Mouse (Mus musculus): Measurements from ENCODE around the gene Atf7.
"Not testable (repeated sequence)": the region's sequence is repeated elsewhere in the genome, so short reads cannot be mapped to it uniquely, and the experiment has no call there.

Atf7 gene

DNA sequence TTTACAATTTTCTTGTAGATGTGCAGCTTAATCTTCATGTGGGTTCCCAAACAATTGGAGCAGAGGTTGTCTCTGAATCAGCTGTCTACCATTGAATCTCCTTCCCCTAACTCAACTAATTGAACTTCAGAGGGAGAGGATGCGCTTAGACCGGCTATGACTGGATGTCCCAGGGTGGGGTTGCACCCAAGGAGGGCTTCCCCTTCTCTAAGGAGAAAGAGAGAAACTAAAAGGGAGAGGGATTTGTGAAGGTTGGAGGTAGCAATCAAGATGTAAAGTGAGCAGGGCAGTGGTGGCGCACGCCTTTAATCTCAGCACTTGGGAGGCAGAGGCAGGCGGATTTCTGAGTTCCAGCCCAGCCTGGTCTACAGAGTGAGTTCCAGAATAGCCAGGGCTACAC lies 5.8 kb downstream of the Atf7 start:
- DNase-seq, result no peak

GRCm38 (mm10) chr15:102617654-102618053 lies 7.6 kb downstream of the Atf7 start:
- DNase-seq, result no peak

DNA sequence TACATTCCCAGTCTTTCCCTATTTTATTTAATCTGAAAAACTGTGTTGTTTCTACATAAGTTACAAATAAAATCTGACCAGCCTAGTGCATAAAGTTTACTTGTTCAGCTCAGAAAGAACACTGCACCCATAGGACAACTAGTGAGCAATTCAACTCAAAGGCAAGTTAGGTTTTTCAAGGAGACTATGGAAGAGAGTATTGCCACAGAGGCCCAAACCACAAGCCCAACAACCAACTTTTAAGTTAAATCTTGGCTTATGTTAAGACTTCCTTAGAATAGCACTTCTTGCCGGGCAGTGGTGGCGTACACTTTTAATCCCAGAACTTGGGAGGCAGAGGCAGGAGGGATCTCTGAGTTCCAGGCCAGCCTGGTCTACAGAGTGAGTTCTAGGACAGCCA lies 9.1 kb downstream of the Atf7 start:
- no peak for DNase-seq

- no peak for DNase-seq
These were observed 11.0 kb downstream of the Atf7 start for GRCm38 (mm10) chr15:102614224-102614623.

DNA sequence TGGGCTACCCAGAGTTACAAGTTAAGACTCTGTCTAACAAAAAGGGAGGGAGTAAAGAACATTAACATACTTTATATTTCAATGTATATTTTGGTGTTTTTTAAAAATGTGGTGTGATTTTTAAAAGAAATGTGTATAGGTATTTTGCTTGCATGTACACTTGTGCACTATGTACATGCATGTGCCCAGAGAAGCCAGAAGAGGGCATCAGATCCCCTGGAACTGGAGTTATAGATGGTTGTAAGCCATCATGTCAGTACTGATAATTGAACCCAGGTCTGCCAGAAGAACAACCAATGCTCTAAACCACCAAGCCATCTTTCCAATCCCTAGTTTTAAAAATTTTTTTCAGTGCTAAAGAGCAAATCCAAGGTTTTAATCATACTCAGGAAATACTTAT lies 12.3 kb downstream of the Atf7 start:
- no peak for DNase-seq

- not testable (repeated sequence) for DNase-seq
These were observed 16.7 kb downstream of the Atf7 start for GRCm38 (mm10) chr15:102608586-102608985.

DNA sequence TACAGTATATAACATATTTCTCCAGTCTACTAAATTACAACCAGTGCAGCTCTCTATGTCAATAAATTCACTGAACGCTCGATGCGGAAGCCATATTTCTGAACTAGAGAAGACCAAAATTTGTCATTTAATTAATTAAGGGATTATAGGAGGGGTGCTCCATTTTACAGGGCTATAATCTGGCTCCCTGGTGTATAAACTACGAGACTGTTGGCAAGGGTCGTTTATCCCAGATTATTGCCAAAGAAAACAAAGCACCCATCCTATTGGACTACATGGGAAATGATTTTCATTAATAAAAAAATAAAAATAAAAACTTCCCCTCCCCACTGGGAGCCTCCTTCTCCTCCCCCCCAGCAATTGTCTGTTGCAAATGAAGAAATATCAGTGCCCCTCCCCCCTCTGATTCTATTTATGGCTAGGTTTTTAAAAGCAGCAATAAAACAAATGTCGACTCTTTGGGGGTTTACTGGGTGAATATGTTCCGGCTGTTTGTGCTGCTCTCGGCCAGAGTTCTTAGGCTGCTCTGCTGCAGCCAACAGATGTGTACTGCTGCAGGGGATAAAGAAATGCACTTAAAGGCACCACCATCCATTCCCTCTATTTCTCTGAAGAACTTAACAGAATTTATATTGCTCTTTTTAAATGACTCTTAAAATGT lies 31.1 kb downstream of the Atf7 start:
- DNase-seq, result no peak

DNA sequence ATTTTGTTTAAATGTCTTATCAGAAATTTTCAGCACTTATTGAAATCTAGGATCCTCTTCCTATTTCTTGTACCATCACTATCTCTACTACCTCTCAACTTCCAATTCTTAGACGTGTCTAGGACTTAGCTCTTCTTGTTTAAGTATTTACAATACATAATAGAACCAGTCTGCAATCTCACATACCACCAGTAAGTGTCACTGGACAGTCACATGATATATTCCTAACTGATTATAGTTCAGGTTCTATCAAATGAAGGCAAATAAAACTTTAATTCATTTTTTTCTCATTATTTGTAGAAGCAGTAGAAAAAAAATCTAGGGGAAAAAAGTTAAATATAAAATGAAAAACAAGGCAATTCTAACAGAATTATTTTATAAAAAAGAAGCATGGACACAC lies 32.6 kb downstream of the Atf7 start:
- no peak for DNase-seq

- no peak for DNase-seq
These were observed 34.7 kb downstream of the Atf7 start for GRCm38 (mm10) chr15:102590567-102590966.

DNA sequence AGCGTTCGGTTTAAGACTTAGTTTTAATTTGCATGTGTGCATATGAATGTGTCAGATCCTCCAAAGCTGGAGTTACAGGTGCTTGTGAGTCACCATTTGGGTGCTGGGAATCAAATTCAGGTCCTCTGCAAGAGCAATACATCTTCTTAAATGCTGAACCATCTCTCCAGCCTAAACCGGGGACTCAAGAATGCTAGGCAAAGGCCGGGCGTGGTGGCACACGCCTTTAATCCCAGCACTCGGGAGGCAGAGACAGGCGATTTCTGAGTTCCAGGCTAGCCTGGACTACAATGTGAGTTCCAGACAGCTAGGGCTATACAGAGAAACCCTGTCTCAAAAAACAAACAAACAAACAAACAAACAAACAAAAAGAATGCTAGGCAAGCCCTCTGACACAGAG lies 35.4 kb downstream of the Atf7 start:
- DNase-seq, result no peak

DNA sequence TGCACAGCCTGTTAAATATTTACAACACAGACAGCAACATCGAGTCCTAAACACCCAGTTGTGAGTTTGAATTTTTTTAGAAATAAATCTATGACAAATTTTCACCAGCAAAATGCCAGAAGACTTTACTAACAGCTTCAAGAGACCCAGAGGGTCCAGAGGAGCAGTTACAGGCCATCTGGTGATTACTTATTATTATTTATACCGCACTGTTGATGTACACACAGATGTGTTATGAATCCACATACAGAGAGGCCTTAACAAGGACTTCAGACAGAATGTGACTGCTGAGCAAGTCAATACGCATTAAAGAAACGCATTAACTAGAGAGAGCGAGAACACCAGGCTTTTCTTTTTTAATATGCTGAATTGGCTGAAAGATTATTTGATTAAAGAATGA lies 39.8 kb downstream of the Atf7 start:
- no peak for DNase-seq

GRCm38 (mm10) chr15:102583708-102584383 lies 41.4 kb downstream of the Atf7 start:
- no peak for DNase-seq

GRCm38 (mm10) chr15:102581205-102581604 lies 44.1 kb downstream of the Atf7 start:
- DNase-seq, result no peak

GRCm38 (mm10) chr15:102578351-102578750 lies 46.9 kb downstream of the Atf7 start:
- DNase-seq, result no peak

DNA sequence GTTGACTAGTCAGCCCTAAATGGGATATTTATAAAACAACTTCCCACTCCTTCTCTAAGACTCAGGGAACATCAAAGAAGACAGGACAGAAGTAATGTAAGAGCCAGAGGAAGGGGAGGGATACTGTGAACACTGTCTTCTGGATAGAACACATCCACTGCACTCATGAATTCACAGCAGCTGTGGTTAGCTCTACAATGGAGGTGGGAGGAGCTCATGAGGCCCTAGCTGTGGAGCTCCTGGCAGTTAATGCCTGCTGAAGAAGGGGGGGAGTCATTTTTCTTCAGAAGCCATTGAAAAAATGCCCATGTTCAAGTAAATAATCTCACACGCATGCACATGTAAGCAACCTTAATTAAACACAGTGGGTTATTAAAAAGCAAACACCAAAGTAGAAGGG lies 48.3 kb downstream of the Atf7 start:
- DNase-seq, result no peak

- DNase-seq, result no peak
These were observed 53.2 kb downstream of the Atf7 start for GRCm38 (mm10) chr15:102572081-102572480.

- DNase-seq, result no peak
These were observed 57.4 kb downstream of the Atf7 start for GRCm38 (mm10) chr15:102567849-102568248.

DNA sequence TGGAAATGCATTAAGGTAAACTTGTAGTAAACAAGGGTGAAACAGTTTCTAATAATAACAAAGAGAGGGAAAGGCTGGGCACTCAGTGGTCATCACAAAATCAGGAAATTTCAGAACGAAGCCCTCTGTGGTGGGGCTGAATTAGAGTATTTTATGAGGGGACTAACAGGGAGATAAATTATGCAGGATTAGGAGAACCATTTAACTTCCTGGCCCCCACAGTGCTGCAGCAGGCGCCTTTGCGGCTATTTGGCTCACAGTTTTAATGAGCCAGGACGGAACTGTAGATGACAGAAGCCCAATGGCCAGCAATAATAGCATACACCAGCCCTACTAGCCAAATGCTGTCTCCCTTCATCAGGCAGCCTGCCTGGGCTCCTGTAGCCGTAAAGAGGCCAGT lies 61.6 kb downstream of the Atf7 start:
- no peak for DNase-seq

DNA sequence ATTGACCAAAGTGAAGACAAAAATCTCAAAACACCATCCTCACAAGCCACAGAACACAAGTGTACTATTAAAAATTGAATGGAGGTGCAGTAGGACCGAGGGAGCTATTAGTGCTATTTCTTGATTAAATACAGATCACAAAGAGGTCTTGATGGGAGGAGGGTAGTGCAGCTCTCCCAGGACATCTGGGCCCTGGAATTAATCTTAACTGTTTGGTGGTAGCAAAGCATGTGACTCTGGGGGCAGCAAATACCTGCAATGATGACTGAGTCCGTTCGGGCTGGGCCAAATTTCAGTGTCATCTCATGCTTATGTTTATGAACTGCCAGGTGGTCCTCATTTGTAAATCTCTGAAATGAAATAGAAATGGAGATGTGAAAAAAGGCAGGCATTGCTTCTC lies 62.2 kb downstream of the Atf7 start:
- no peak for DNase-seq

GRCm38 (mm10) chr15:102562491-102562890 lies 62.8 kb downstream of the Atf7 start:
- no peak for DNase-seq

- DNase-seq, result no peak
These were observed 67.7 kb downstream of the Atf7 start for GRCm38 (mm10) chr15:102557580-102557979.

- no peak for DNase-seq
These were observed 69.7 kb downstream of the Atf7 start for GRCm38 (mm10) chr15:102555581-102555980.

GRCm38 (mm10) chr15:102552599-102552998 lies 72.7 kb downstream of the Atf7 start:
- no peak for DNase-seq

GRCm38 (mm10) chr15:102547478-102547877 lies 77.8 kb downstream of the Atf7 start:
- DNase-seq, result no peak
